Mouse (Mus musculus) olfactory bulb, adult 2 months (tissue): ENCODE results near the gene Nxn.

Source experiments
- CTCF ChIP-seq: fragments of 200-500 bp; IDR thresholded peaks from 2 replicates; pipeline ENCODE4 v1.5.1; 2012; ENCODE audit warnings: low read depth, mild to moderate bottlenecking, low read length, moderate library complexity; ENCODE audit not compliant: insufficient read depth
- POLR2A ChIP-seq: fragments of 200-500 bp; IDR thresholded peaks from 2 replicates; pipeline ENCODE4 v1.6.1; 2012; ENCODE audit warnings: mild to moderate bottlenecking, low read depth, low read length, moderate library complexity; ENCODE audit not compliant: insufficient read depth

DNA sequence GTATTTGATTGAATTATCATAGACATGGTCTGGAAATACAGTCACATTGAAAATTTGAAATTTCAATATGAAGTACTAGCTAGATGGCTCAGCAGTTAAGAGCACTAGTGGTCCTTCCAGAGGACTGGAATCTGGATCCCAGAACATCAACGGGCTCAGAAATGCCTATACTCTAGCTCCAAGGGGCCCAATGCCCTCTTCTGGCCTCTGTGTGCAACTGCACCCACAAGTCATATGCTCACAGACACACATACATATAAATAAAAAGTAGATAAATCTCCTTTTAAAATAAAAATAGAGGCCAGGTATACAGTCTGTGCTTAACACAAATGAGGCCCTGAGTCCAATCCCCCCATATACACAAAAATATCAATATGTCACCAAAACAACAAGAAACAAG lies 11.8 kb downstream of the Nxn start:
- no peak for TF ChIP-seq CTCF
- no peak for TF ChIP-seq POLR2A
